Mouse (Mus musculus): ENCODE data around the gene Trim63. TPM values are rescaled to one million over a fixed set of nuclear protein-coding genes. Genes with fewer than 3 reads are reported as not detected.

The Trim63 gene
- polyA plus RNA-seq, 2 experiments: 0.07 TPM; not detected in 1

DNA sequence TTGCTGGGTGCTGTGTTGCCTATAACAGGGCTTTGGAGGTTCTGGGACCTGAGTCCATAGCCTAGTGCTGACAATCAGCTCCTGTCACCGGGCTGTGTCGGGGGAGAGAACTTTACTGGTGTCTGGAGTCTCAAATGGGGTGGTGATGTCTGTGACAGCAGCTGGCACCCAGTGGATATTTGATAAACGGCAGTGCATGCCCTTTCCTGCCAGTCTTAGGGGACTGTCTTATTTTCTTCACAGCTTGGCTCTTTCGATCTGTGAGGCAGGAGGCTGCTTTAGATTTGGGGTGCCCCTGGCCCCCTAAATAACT is 15.5 kb upstream of the Trim63 start:
- Histone ChIP-seq H3K4me2 (ENCODE audit: low read depth) (no peak overlapping the region), H3K27me3 (ENCODE audit: control insufficient read depth, insufficient read depth, low read length) (no peaks in the 10 kb centered on the region), H3K27ac (no peak overlapping the region), H3K4me3 (ENCODE audit: insufficient read depth in 1 of 2, low read depth in 2 of 2, low read length in 2 of 2) (no peak overlapping the region), H3K9ac (replicated peaks) (no peak overlapping the region), H3K4me1 (replicated peaks; ENCODE audit: control insufficient read depth in 2 of 2, insufficient read depth in 2 of 2, low read length in 1 of 2) (no peaks in the 10 kb centered on the region), H3K36me3 (replicated peaks; ENCODE audit: control insufficient read depth, insufficient read depth, low read depth) (no peaks in the 10 kb centered on the region), H3K9me3 (ENCODE audit: control insufficient read depth, low read length) (no peaks in the 10 kb centered on the region)
- TF ChIP-seq EP300 (IDR thresholded peaks at IDR 0.05; ENCODE audit: low read depth) (no peak), CTCF (IDR thresholded peaks at IDR 0.05; ENCODE audit: low read depth) (no peak)
- DNase-seq (ENCODE audit: low read depth in 3 of 3, low spot score in 3 of 3): no peak
- WGBS (ENCODE audit: insufficient replicate concordance): 37% methylated on average over 4 of the region's 4 CpGs
- ATAC-seq (ENCODE audit: insufficient read depth): no peak

DNA sequence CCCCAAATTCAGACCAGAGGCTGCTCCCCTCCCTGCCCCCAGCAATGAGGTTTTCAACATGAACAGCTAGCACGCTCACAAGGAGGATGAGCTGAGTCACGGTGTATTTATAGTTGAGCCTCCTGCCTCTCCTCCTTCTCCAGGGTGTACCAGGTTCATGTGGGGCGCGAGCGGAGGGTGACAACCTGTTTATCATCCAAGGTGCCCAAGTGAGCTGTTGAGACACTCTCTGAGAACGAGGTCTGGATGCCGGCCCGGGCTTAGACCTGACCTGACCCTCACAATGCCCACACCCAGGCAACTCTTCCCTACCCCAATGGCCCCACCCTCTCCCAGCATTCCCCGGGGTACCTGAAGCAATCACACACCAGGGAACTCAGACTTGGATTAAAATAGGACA is 14.6 kb upstream of the Trim63 start:
- H3K36me3 ChIP-seq (replicated peaks; ENCODE audit: control insufficient read depth, insufficient read depth, low read depth): no peaks in the 10 kb centered on the region
- 46% methylated on average over 9 of the region's 9 CpGs for WGBS (ENCODE audit: insufficient replicate concordance)
- no peak for ATAC-seq (ENCODE audit: insufficient read depth)
- H3K4me1 ChIP-seq (replicated peaks; ENCODE audit: control insufficient read depth in 2 of 2, insufficient read depth in 2 of 2, low read length in 1 of 2): no peaks in the 10 kb centered on the region
- H3K27me3 ChIP-seq (ENCODE audit: control insufficient read depth, insufficient read depth, low read length): no peaks in the 10 kb centered on the region
- H3K9me3 ChIP-seq (ENCODE audit: control insufficient read depth, low read length): no peaks in the 10 kb centered on the region
- TF ChIP-seq CTCF (IDR thresholded peaks at IDR 0.05; ENCODE audit: low read depth) (no peak), EP300 (IDR thresholded peaks at IDR 0.05; ENCODE audit: low read depth) (no peak)
- no peak overlapping the region for H3K4me2 ChIP-seq (ENCODE audit: low read depth)
- DNase-seq (ENCODE audit: low read depth in 3 of 3, low spot score in 3 of 3): no peak
- no peak overlapping the region for H3K27ac ChIP-seq
- no peak overlapping the region for H3K4me3 ChIP-seq (ENCODE audit: insufficient read depth in 1 of 2, low read depth in 2 of 2, low read length in 2 of 2)
- H3K9ac ChIP-seq (replicated peaks): no peak overlapping the region

GRCm38 (mm10) chr4:134302084-134302483 is 12.8 kb upstream of the Trim63 start:
- DNase-seq (ENCODE audit: low read depth in 3 of 3, low spot score in 3 of 3): no peak

DNA sequence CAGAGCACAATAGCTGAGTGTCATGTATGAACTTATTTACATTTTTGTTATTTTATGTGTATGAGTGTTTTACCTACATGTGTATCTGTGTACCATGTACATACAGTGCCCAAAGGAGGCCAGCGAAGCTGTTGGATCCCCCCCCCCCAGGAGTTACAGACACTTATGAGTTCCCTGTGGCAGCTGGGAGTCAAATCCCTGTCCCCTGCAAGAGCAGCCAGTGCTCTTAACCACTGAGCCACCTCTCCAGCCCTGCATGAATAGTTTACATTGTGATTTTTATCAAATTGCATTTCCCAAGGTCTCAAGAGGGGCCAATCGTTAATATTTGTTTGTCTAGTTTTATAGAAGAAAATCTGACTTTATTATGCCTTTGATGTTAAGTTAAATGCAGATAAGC is 8.0 kb upstream of the Trim63 start:
- Histone ChIP-seq H3K4me2 (ENCODE audit: low read depth) (peak overlapping the region; percentile 38; the same call in 1 of the 2 replicates), H3K9ac (replicated peaks) (no peak overlapping the region), H3K27ac (no peak overlapping the region), H3K4me1 (replicated peaks; ENCODE audit: control insufficient read depth in 2 of 2, insufficient read depth in 2 of 2, low read length in 1 of 2) (peaks cover 0 to 2% of the 10 kb centered on the region in 2 experiments; a peak in 1 of 4 replicates), H3K4me3 (ENCODE audit: insufficient read depth in 1 of 2, low read depth in 2 of 2, low read length in 2 of 2) (no peak overlapping the region), H3K36me3 (replicated peaks; ENCODE audit: control insufficient read depth, insufficient read depth, low read depth) (no peaks in the 10 kb centered on the region), H3K9me3 (ENCODE audit: control insufficient read depth, low read length) (no peaks in the 10 kb centered on the region), H3K27me3 (ENCODE audit: control insufficient read depth, insufficient read depth, low read length) (no peaks in the 10 kb centered on the region)
- TF ChIP-seq EP300 (IDR thresholded peaks at IDR 0.05; ENCODE audit: low read depth) (no peak), CTCF (IDR thresholded peaks at IDR 0.05; ENCODE audit: low read depth) (no peak)
- no peak for DNase-seq (ENCODE audit: low read depth in 3 of 3, low spot score in 3 of 3)
- ATAC-seq (ENCODE audit: insufficient read depth): no peak
- WGBS (ENCODE audit: insufficient replicate concordance): 51% methylated on average over 2 of the region's 2 CpGs

More at GRCm38 (mm10) chr4:134302084-134302483, 12.8 kb upstream of the Trim63 start:
- Histone ChIP-seq H3K9ac (replicated peaks) (no peak overlapping the region), H3K4me1 (replicated peaks; ENCODE audit: control insufficient read depth in 2 of 2, insufficient read depth in 2 of 2, low read length in 1 of 2) (no peaks in the 10 kb centered on the region), H3K27me3 (ENCODE audit: control insufficient read depth, insufficient read depth, low read length) (no peaks in the 10 kb centered on the region), H3K4me3 (ENCODE audit: insufficient read depth in 1 of 2, low read depth in 2 of 2, low read length in 2 of 2) (no peak overlapping the region), H3K36me3 (replicated peaks; ENCODE audit: control insufficient read depth, insufficient read depth, low read depth) (no peaks in the 10 kb centered on the region), H3K27ac (no peak overlapping the region), H3K9me3 (ENCODE audit: control insufficient read depth, low read length) (no peaks in the 10 kb centered on the region), H3K4me2 (ENCODE audit: low read depth) (no peak overlapping the region)
- TF ChIP-seq EP300 (IDR thresholded peaks at IDR 0.05; ENCODE audit: low read depth): no peak
- no peak for TF ChIP-seq CTCF (IDR thresholded peaks at IDR 0.05; ENCODE audit: low read depth)
- no peak for ATAC-seq (ENCODE audit: insufficient read depth)
- WGBS (ENCODE audit: insufficient replicate concordance): 71% methylated on average over 5 of the region's 5 CpGs

- TF ChIP-seq EP300 (IDR thresholded peaks at IDR 0.05; ENCODE audit: low read depth): no peak
- peak; percentile 62 for TF ChIP-seq CTCF (IDR thresholded peaks at IDR 0.05; ENCODE audit: low read depth)
- H3K27ac ChIP-seq: no peak overlapping the region
- H3K4me2 ChIP-seq (ENCODE audit: low read depth): peak overlapping the region; percentile 38
- H3K27me3 ChIP-seq (ENCODE audit: control insufficient read depth, insufficient read depth, low read length): no peaks in the 10 kb centered on the region
- peaks cover 0 to 2% of the 10 kb centered on the region in 2 experiments; a peak in 1 of 4 replicates for H3K4me1 ChIP-seq (replicated peaks; ENCODE audit: control insufficient read depth in 2 of 2, insufficient read depth in 2 of 2, low read length in 1 of 2)
- no peak overlapping the region for H3K9ac ChIP-seq (replicated peaks)
- ATAC-seq (ENCODE audit: insufficient read depth) (peak; percentile 41; the same call in 1 of the 2 replicates), DNase-seq (ENCODE audit: low read depth in 3 of 3, low spot score in 3 of 3) (no peak)
- no peaks in the 10 kb centered on the region for H3K36me3 ChIP-seq (replicated peaks; ENCODE audit: control insufficient read depth, insufficient read depth, low read depth)
- H3K9me3 ChIP-seq (ENCODE audit: control insufficient read depth, low read length): no peaks in the 10 kb centered on the region
- 12% methylated on average over 12 of the region's 12 CpGs for WGBS (ENCODE audit: insufficient replicate concordance)
- H3K4me3 ChIP-seq (ENCODE audit: insufficient read depth in 1 of 2, low read depth in 2 of 2, low read length in 2 of 2): no peak overlapping the region
Observed at GRCm38 (mm10) chr4:134307367-134308072, 7.4 kb upstream of the Trim63 start.
